ENCODE assay signal across 8 mouse cellular contexts in the genomic region with DNA sequence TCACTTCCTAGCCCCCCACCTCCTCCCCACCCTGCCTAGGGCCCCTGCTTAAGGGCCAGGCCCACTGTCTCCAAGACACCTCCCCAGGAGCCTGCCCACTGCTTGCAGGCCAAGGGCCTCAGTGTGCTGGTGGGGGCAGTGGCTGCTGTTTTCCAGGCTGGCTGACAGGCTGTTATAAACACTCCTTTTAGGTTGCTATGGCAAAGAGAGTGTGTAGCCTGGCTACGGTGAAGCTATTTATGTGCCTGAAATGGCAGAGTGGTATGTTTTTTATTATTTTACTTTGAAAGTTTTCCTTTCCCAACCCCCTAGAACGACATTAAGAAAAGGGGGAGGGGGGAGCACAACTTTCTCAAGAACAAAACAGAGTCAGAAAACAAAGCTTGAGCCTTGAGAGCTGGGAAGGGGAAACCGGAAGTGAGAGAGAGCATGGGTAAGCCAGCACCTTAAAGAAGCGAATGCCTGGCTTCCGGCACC. TPM values are rescaled to one million over a fixed set of nuclear protein-coding genes. Genes with fewer than 3 reads are reported as not detected.
DNase-seq lines count a peak whose midpoint lies in the region; ATAC-seq and TF ChIP-seq lines count a peak whose summit lies in the region.

No protein-coding gene starts in this region.

- intact Hi-C loops in gastrocnemius, postnatal 36 days (cut with DNase I), result no loop called here
- intact Hi-C loops in heart, postnatal 25 days (cut with DNase I), result no loop called here
- intact Hi-C loops in heart, adult 2 months (cut with DNase I), result no loop called here

- H3K4me2 ChIP-seq in hindbrain, postnatal 0 days (ENCODE audit: low read depth, low read length), result no peak overlapping the region
- H3K4me2 ChIP-seq in lung, postnatal 0 days (replicated peaks; ENCODE audit: low read depth, low read length), result no peak overlapping the region

- H3K27ac ChIP-seq in hindbrain, postnatal 0 days, result no peak overlapping the region; the same call in 1 of the 2 replicates
- H3K27ac ChIP-seq in lung, postnatal 0 days (ENCODE audit: low read length), result no peak overlapping the region
- no peak overlapping the region for H3K27ac ChIP-seq in heart, adult 2 months

- no peak for TF ChIP-seq EP300 in lung, postnatal 0 days (IDR thresholded peaks at IDR 0.05)
- TF ChIP-seq EP300 in heart, adult 2 months (IDR thresholded peaks at IDR 0.05; ENCODE audit: insufficient read depth, low read depth, low read length), result no peak

- H3K36me3 ChIP-seq in hindbrain, postnatal 0 days (ENCODE audit: insufficient read depth, low read length), result no peaks in the 10 kb centered on the region
- no peaks in the 10 kb centered on the region for H3K36me3 ChIP-seq in lung, postnatal 0 days (ENCODE audit: insufficient read depth, low read length)
- no peaks in the 10 kb centered on the region; the same call in 1 of the 2 replicates for H3K36me3 ChIP-seq in heart, adult 2 months (ENCODE audit: control insufficient read depth, insufficient read depth, low read length)

- no peak overlapping the region for H3K9ac ChIP-seq in hindbrain, postnatal 0 days (replicated peaks; ENCODE audit: low read length)
- no peak overlapping the region for H3K9ac ChIP-seq in lung, postnatal 0 days (replicated peaks; ENCODE audit: low read depth)
- H3K9ac ChIP-seq in heart, adult 2 months (ENCODE audit: low read depth, low read length), result no peak overlapping the region

- peaks cover 13% of the 10 kb centered on the region; the same call in 1 of the 2 replicates for H3K4me1 ChIP-seq in hindbrain, postnatal 0 days (ENCODE audit: insufficient read depth, low read length)
- H3K4me1 ChIP-seq in lung, postnatal 0 days (ENCODE audit: insufficient read depth, low read depth, low read length), result peaks cover 6% of the 10 kb centered on the region; the same call in 1 of the 2 replicates
- peaks cover 9% of the 10 kb centered on the region for H3K4me1 ChIP-seq in heart, adult 2 months (ENCODE audit: control insufficient read depth, insufficient read depth, low read length)

- no peaks in the 10 kb centered on the region for H3K27me3 ChIP-seq in hindbrain, postnatal 0 days (ENCODE audit: insufficient read depth, low read length)
- no peaks in the 10 kb centered on the region for H3K27me3 ChIP-seq in lung, postnatal 0 days (replicated peaks; ENCODE audit: insufficient read depth, low read length)
- H3K27me3 ChIP-seq in heart, adult 2 months (ENCODE audit: control insufficient read depth, insufficient read depth, low read length), result no peaks in the 10 kb centered on the region

- TF ChIP-seq CTCF in hindbrain, postnatal 0 days (IDR thresholded peaks at IDR 0.05; ENCODE audit: low read depth), result no peak
- no peak for TF ChIP-seq CTCF in lung, postnatal 0 days (IDR thresholded peaks at IDR 0.05)
- no peak for TF ChIP-seq CTCF in heart, adult 2 months (IDR thresholded peaks at IDR 0.05)

- ATAC-seq in activated CD4-positive, CD25-positive, alpha-beta regulatory T cell, adult 4 months, result peak; percentile 36
- ATAC-seq in hindbrain, postnatal 0 days, result peak; percentile 70; the same call in 1 of the 2 replicates
- peak; percentile 69 for ATAC-seq in lung, postnatal 0 days

- 22% methylated on average over 5 of the region's 5 CpGs for WGBS in hindbrain, postnatal 0 days
- WGBS in lung, postnatal 0 days, result 37% methylated on average over 5 of the region's 5 CpGs
- 52% methylated on average over 5 of the region's 5 CpGs for WGBS in heart, adult 2 months

- no peak for TF ChIP-seq POLR2A in heart, adult 2 months (IDR thresholded peaks at IDR 0.05; ENCODE audit: insufficient read depth, low read depth, low read length)

- H3K79me2 ChIP-seq in heart, adult 2 months (replicated peaks; ENCODE audit: control insufficient read depth, insufficient read depth, low read length), result no peaks in the 10 kb centered on the region

- H3K4me3 ChIP-seq in hindbrain, postnatal 0 days (ENCODE audit: low read length), result no peak overlapping the region
- no peak overlapping the region for H3K4me3 ChIP-seq in lung, postnatal 0 days (ENCODE audit: low read depth, low read length)
- H3K4me3 ChIP-seq in heart, adult 2 months, result no peak overlapping the region

- H3K9me3 ChIP-seq in hindbrain, postnatal 0 days (ENCODE audit: low read length), result no peaks in the 10 kb centered on the region
- H3K9me3 ChIP-seq in lung, postnatal 0 days (ENCODE audit: low read length), result no peaks in the 10 kb centered on the region

- peak; percentile 29 for DNase-seq in CD4-positive helper T cell, adult 2 months (ENCODE audit: low read depth, low spot score)
- DNase-seq in hindbrain, postnatal 0 days (ENCODE audit: low spot score), result peak; percentile 47
- peak; percentile 50 for DNase-seq in lung, postnatal 0 days (ENCODE audit: low spot score)
- no peak for DNase-seq in adipocyte (ENCODE audit: low spot score)
- no peak for DNase-seq in gastrocnemius, postnatal 36 days
- no peak for DNase-seq in heart, postnatal 25 days (ENCODE audit: low spot score)
- DNase-seq in heart, adult 2 months, result no peak

RNA-seq across cellular contexts. Expression of gene Atp2b4, which starts 37.9 kb away (rescaled TPM):
- polyA plus RNA-seq in activated CD4-positive, CD25-positive, alpha-beta regulatory T cell, adult 4 months (2017; shearing (Covaris generic)), result 10 to 100 TPM; 17.8 to 19.0 TPM
- total RNA-seq in hindbrain, postnatal 0 days (2014; rRNA removed), result 56.6 and 57.3 TPM in 2 replicates
- polyA plus RNA-seq in hindbrain, postnatal 0 days (2015; fragmentation: Nextera tagmentation; extraction: Ambion mirVana), result 13.2 and 13.4 TPM in 2 replicates
- 7.8 and 8.5 TPM in 2 replicates for polyA plus RNA-seq in lung, postnatal 0 days (2015; fragmentation: Nextera tagmentation; extraction: Ambion mirVana)
- 10 to 100 TPM in 1 of 2 experiments, 1 to 10 TPM in 1; 8.6 to 12.9 TPM for total RNA-seq in gastrocnemius, postnatal 36 days (2021)
- total RNA-seq in heart, postnatal 25 days (2021), result 10 to 100 TPM; 20.5 to 24.0 TPM
- total RNA-seq in heart, adult 2 months (2021), result 10 to 100 TPM; 21.3 to 22.3 TPM
- polyA plus RNA-seq in heart, adult 2 months (2012; rRNA removed), result 6.6 and 10.2 TPM in 2 replicates

Comparison
In these comparisons a context has a peak if more than half of its experiments do, and no peak if none do; other contexts are left out.
1. DNase-seq: peak in CD4-positive helper T cell, adult 2 months (single experiment), hindbrain, postnatal 0 days (single experiment) and lung, postnatal 0 days (single experiment); none in adipocyte (single experiment), gastrocnemius, postnatal 36 days (0 of 2), heart, postnatal 25 days (single experiment) and heart, adult 2 months (0 of 2).
2. Peak in every context shown above with its lines, with median percentiles within 50 percentile points of each other: ATAC-seq.